Mouse (Mus musculus): ENCODE measurements around the gene Hist1h3i. TPM values are rescaled to one million over a fixed set of nuclear protein-coding genes. Genes with fewer than 3 reads are reported as not detected.
"Not testable (repeated sequence)": the region's sequence is repeated elsewhere in the genome, so short reads cannot be mapped to it uniquely, and the experiment has no call there.

Hist1h3i gene
- polyA plus RNA-seq, 1 experiment = 57.4 TPM

DNA sequence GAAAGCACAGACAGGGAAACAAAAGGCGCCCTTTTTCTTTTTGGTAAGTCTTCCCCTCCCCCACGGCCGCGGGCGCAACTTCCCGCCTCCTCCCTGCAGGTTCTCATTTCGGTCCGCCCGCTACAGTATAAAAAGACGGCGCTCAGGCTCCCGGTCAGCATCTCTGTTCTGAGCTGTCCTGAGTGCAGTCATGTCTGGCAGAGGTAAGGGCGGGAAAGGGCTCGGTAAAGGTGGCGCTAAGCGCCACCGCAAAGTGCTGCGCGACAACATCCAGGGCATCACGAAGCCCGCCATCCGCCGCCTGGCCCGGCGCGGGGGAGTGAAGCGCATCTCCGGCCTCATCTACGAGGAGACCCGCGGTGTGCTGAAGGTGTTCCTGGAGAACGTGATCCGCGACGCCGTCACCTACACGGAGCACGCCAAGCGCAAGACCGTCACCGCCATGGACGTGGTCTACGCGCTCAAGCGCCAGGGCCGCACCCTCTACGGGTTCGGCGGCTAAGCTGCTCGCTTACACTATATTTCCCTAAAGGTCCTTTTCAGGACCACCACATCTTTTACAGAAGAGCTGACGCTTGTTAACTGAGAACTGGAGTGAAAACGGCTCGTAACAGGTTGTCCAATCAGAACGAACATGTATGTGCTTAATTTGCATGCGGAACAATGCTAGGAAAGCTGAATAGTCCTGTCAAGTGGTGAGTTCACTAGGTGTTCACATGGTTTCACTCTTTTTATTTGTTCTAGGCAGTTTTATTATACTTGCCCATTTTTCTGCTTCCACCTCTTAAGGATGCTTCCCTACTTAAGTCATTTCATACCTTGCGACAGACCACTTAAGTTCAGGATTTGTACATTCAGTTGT lies 48.0 kb downstream of the Hist1h3i start, which contains the start of gene Hist1h4j:
TSS of gene Hist1h4j (plus strand) at position 159 of the 862 bp plus-strand sequence.
- not testable (repeated sequence) for H3K4me1 ChIP-seq (ENCODE audit: control insufficient read depth, insufficient read depth, insufficient read length, low read length); H3K36me3 ChIP-seq (ENCODE audit: control insufficient read depth, insufficient read depth, low read length); H3K27me3 ChIP-seq (ENCODE audit: control insufficient read depth, insufficient read depth, low read length)
- Histone ChIP-seq H3K27ac (ENCODE audit: insufficient read depth, low read depth, low read length) (peak within 1 kb of the TSS; percentile 59), H3K4me3 (ENCODE audit: low read depth, low read length) (peak within 1 kb of the TSS; percentile 61)
- under 1% methylated on average over 48 of the region's 56 CpGs for WGBS
- peak; percentile 71; the same call in 1 of the 2 replicates for TF ChIP-seq POLR2A (IDR thresholded peaks at IDR 0.05; ENCODE audit: low read depth, low read length)

DNA sequence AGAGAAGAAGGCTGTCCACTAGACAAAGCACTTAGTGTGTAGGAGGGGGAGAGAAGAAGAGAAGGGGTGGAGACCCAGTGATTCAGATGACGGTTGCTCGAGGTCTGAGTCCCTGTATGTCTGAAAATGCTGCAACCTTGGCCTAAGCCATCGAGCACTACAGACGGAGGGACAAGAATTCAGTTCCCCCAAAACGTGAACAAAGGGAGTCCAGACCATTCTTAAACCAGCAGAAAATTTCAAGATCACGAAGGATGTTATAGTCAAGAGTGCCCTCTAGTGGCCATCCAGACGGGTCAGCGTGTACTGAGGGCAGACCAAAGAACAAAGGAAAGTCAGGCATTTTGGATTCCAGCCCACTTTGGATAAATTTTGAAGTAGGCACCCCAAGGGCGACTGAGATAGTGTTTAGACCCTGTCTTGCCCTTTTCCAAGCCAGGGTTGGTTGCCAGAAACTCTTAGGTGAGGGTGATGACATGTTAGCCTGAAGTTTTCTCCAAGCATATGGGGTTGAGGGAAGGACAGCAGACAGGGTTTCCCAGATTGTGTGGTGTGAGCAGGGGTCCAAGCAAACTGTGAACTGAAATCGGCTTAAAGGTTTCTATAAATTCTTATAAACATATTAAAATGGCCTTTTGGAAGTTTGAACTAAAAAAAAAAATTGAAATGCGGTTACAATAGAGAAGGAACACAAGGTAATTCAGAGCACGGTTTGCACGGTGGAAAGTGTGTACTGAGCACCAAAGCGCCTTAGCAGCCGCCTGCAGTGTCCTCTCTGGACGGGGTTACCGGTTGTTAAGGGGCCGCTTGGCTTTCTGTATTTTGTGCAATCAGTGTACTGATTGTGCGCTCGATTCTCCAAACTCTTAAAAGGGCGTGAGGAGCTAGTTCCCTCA lies 48.9 kb downstream of the Hist1h3i start:
- no peaks in the 10 kb centered on the region; the same call in 1 of the 2 replicates for H3K4me1 ChIP-seq (ENCODE audit: control insufficient read depth, insufficient read depth, insufficient read length, low read length)
- WGBS = 0% methylated on average over 21 of the region's 21 CpGs
- H3K4me3 ChIP-seq (ENCODE audit: low read depth, low read length) = peak overlapping the region; percentile 61
- H3K36me3 ChIP-seq (ENCODE audit: control insufficient read depth, insufficient read depth, low read length) = no peaks in the 10 kb centered on the region
- peak overlapping the region; percentile 59 for H3K27ac ChIP-seq (ENCODE audit: insufficient read depth, low read depth, low read length)
- no peaks in the 10 kb centered on the region for H3K27me3 ChIP-seq (ENCODE audit: control insufficient read depth, insufficient read depth, low read length)
- TF ChIP-seq CTCF (IDR thresholded peaks at IDR 0.05; ENCODE audit: extremely low read depth, insufficient read length, insufficient replicate concordance, low read depth, low read length) (peak; percentile 80; the same call in 1 of the 2 replicates), POLR2A (IDR thresholded peaks at IDR 0.05; ENCODE audit: low read depth, low read length) (no peak)

DNA sequence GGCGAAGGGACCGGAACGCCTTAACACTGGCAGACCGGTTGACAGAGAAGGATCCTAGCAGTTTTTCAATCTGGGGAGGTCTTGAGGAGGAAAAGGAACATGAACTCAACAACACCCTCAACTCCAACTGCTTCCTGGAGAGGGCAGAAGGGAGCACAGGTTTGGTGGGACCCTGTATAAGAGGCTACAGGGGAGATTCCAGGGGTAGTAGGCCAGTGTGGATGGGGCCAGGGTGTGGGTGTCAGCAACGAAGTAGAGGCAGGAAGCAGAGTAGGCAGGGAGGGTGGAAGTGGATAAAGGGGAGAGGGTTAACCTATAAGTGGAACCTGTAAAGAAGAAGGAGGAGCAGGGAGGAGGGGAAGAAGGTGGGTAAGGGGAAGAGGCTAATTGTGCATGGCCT lies 49.7 kb downstream of the Hist1h3i start:
- Histone ChIP-seq H3K27ac (ENCODE audit: insufficient read depth, low read depth, low read length) (no peak overlapping the region), H3K4me3 (ENCODE audit: low read depth, low read length) (no peak overlapping the region), H3K27me3 (ENCODE audit: control insufficient read depth, insufficient read depth, low read length) (no peaks in the 10 kb centered on the region), H3K36me3 (ENCODE audit: control insufficient read depth, insufficient read depth, low read length) (no peaks in the 10 kb centered on the region), H3K4me1 (ENCODE audit: control insufficient read depth, insufficient read depth, insufficient read length, low read length) (no peaks in the 10 kb centered on the region; the same call in 1 of the 2 replicates)
- TF ChIP-seq CTCF (IDR thresholded peaks at IDR 0.05; ENCODE audit: extremely low read depth, insufficient read length, insufficient replicate concordance, low read depth, low read length) = no peak; the same call in 1 of the 2 replicates
- no peak for TF ChIP-seq POLR2A (IDR thresholded peaks at IDR 0.05; ENCODE audit: low read depth, low read length)
- 89% methylated on average over 5 of the region's 5 CpGs for WGBS

Other genes with a start within 250 kb of the Hist1h3i start
- not detected in 2 replicates for gene Olfr1366, start 240.6 kb downstream of the Hist1h3i start, polyA plus RNA-seq (2012; rRNA removed)
- gene Olfr1535, start 223.5 kb downstream of the Hist1h3i start, polyA plus RNA-seq (2012; rRNA removed) = not detected in 2 replicates
- gene Olfr1364, start 201.6 kb downstream of the Hist1h3i start, polyA plus RNA-seq (2012; rRNA removed) = not detected in 2 replicates
- gene Olfr1362, start 169.3 kb downstream of the Hist1h3i start, polyA plus RNA-seq (2012; rRNA removed) = not detected in 2 replicates
- gene Olfr11, start 140.9 kb downstream of the Hist1h3i start, polyA plus RNA-seq (2012; rRNA removed) = not detected in 2 replicates
- gene Olfr1361, start 120.0 kb downstream of the Hist1h3i start, polyA plus RNA-seq (2012; rRNA removed) = not detected in 2 replicates
- gene Olfr1360, start 106.0 kb downstream of the Hist1h3i start, polyA plus RNA-seq (2012; rRNA removed) = not detected in 2 replicates
- not detected in 2 replicates for gene Olfr1359, start 85.3 kb downstream of the Hist1h3i start, polyA plus RNA-seq (2012; rRNA removed)
- gene Hist1h2bl, start 67.2 kb downstream of the Hist1h3i start, polyA plus RNA-seq (2012; rRNA removed) = 10.7 and 15.7 TPM in 2 replicates
- gene Hist1h2ai, start 66.9 kb downstream of the Hist1h3i start, polyA plus RNA-seq (2012; rRNA removed) = 66.1 and 104 TPM in 2 replicates
- 79.4 and 100 TPM in 2 replicates for gene Hist1h3h, start 65.7 kb downstream of the Hist1h3i start, polyA plus RNA-seq (2012; rRNA removed)
- 4.7 and 7.1 TPM in 2 replicates for gene Hist1h2bm, start 61.3 kb downstream of the Hist1h3i start, polyA plus RNA-seq (2012; rRNA removed)
- 6.4 and 6.5 TPM in 2 replicates for gene Hist1h4j, start 48.3 kb downstream of the Hist1h3i start, polyA plus RNA-seq (2012; rRNA removed)
- 35.5 and 55.4 TPM in 2 replicates for gene Hist1h4k, start 32.9 kb downstream of the Hist1h3i start, polyA plus RNA-seq (2012; rRNA removed)
- 40.0 and 60.2 TPM in 2 replicates for gene Hist1h2ak, start 29.5 kb downstream of the Hist1h3i start, polyA plus RNA-seq (2012; rRNA removed)
- gene Hist1h2bn, start 29.2 kb downstream of the Hist1h3i start, polyA plus RNA-seq (2012; rRNA removed) = 13.6 and 21.8 TPM in 2 replicates
- 2.0 and 2.6 TPM in 2 replicates for gene Hist1h1b, start 2.7 kb downstream of the Hist1h3i start, polyA plus RNA-seq (2012; rRNA removed)
- gene Hist1h2an, start 3.8 kb upstream of the Hist1h3i start, polyA plus RNA-seq (2012; rRNA removed) = 33.8 and 67.8 TPM in 2 replicates
- 2.7 and 8.3 TPM in 2 replicates for gene Hist1h2bp, start 4.1 kb upstream of the Hist1h3i start, polyA plus RNA-seq (2012; rRNA removed)
- 31.1 and 32.0 TPM in 2 replicates for gene Hist1h2bq, start 26.8 kb upstream of the Hist1h3i start, polyA plus RNA-seq (2012; rRNA removed)
- gene Hist1h2ao, start 27.1 kb upstream of the Hist1h3i start, polyA plus RNA-seq (2012; rRNA removed) = not detected in 2 replicates
- 16.0 TPM in 1 of 2 replicates, not detected in the other for gene Hist1h4m, start 28.4 kb upstream of the Hist1h3i start, polyA plus RNA-seq (2012; rRNA removed)
- 30.7 and 41.0 TPM in 2 replicates for gene Hist1h4n, start 48.8 kb upstream of the Hist1h3i start, polyA plus RNA-seq (2012; rRNA removed)
- 1,042 and 2,404 TPM in 2 replicates for gene Hist1h2ap, start 50.1 kb upstream of the Hist1h3i start, polyA plus RNA-seq (2012; rRNA removed)
- 27.4 and 35.4 TPM in 2 replicates for gene Hist1h2br, start 50.4 kb upstream of the Hist1h3i start, polyA plus RNA-seq (2012; rRNA removed)
- gene Zfp184, start 161.7 kb upstream of the Hist1h3i start, polyA plus RNA-seq (2012; rRNA removed) = 0.13 and 0.23 TPM in 2 replicates
- not detected in 2 replicates for gene Pom121l2, start 197.8 kb upstream of the Hist1h3i start, polyA plus RNA-seq (2012; rRNA removed)
- gene Prss16, start 226.4 kb upstream of the Hist1h3i start, polyA plus RNA-seq (2012; rRNA removed) = 1.2 and 2.0 TPM in 2 replicates

Measured in small intestine, adult 2 months (tissue).